Comparison of ENCODE assay signal across 15 mouse cellular contexts in genomic region chr15:63999936-64000530, GRCm38 (mm10).
DNase-seq lines count a peak whose midpoint lies in the region; ATAC-seq and TF ChIP-seq lines count a peak whose summit lies in the region.
"Had no signal": no experiment of that assay in that cellular context is flagged by ENCODE, and none has a peak within 500 bp of the region (broad histone marks: within the 10 kb centered on the region; RNA-seq: fewer than 3 reads in every experiment).

No protein-coding gene starts in this region.

- peaks cover 23% of the 10 kb centered on the region for H3K4me1 ChIP-seq in heart, embryonic 12.5 days (replicated peaks)
- peaks cover 5% of the 10 kb centered on the region for H3K4me1 ChIP-seq in heart, embryonic 11.5 days (ENCODE audit: control insufficient read depth, insufficient read depth, low read length)
- peaks cover 18% of the 10 kb centered on the region for H3K4me1 ChIP-seq in lung, embryonic 16.5 days (replicated peaks; ENCODE audit: control insufficient read depth, insufficient read depth, low read length)
- peaks cover 42% of the 10 kb centered on the region for H3K4me1 ChIP-seq in embryonic facial prominence, embryonic 10.5 days
- peaks cover 18% of the 10 kb centered on the region for H3K4me1 ChIP-seq in limb, embryonic 14.5 days (ENCODE audit: control insufficient read depth, insufficient read depth, low read length)

- 0 out of 2 replicates have a peak overlapping the region, but pooled peaks have one; percentile 3 for H3K27ac ChIP-seq in heart, embryonic 12.5 days (ENCODE audit: poor library complexity, severe bottlenecking)
- no peak overlapping the region; the same call in 1 of the 2 replicates for H3K27ac ChIP-seq in heart, embryonic 11.5 days (ENCODE audit: low read depth, low read length)
- H3K27ac ChIP-seq in lung, embryonic 16.5 days (ENCODE audit: low read length): peak overlapping the region; percentile 22; the same call in 1 of the 2 replicates
- H3K27ac ChIP-seq in embryonic facial prominence, embryonic 10.5 days (replicated peaks): peak overlapping the region; percentile 51
- H3K27ac ChIP-seq in limb, embryonic 14.5 days (replicated peaks; ENCODE audit: low read depth, low read length): no peak overlapping the region
- H3K27ac ChIP-seq: embryonic facial prominence, embryonic 12.5 days; hindbrain, embryonic 15.5 days; layer of hippocampus, adult 2 months; limb, embryonic 15.5 days; midbrain, embryonic 13.5 days; neural tube, embryonic 15.5 days had no signal

- 56% methylated on average over 19 of the region's 19 CpGs for WGBS in heart, embryonic 12.5 days
- WGBS in heart, embryonic 11.5 days (ENCODE audit: insufficient replicate concordance): 59% methylated on average over 19 of the region's 19 CpGs
- WGBS in lung, embryonic 16.5 days: 27% methylated on average over 19 of the region's 19 CpGs
- WGBS in embryonic facial prominence, embryonic 10.5 days: 59% methylated on average over 19 of the region's 19 CpGs
- WGBS in limb, embryonic 14.5 days: 42% methylated on average over 19 of the region's 19 CpGs

- H3K9ac ChIP-seq in heart, embryonic 12.5 days: no peak overlapping the region
- H3K9ac ChIP-seq in heart, embryonic 11.5 days (ENCODE audit: low read depth, low read length): no peak overlapping the region
- peak overlapping the region; percentile 24; the same call in 1 of the 2 replicates for H3K9ac ChIP-seq in lung, embryonic 16.5 days (ENCODE audit: low read length)
- H3K9ac ChIP-seq in limb, embryonic 14.5 days (ENCODE audit: low read depth, low read length, severe bottlenecking): no peak overlapping the region
- H3K9ac ChIP-seq: embryonic facial prominence, embryonic 12.5 days; hindbrain, embryonic 15.5 days; limb, embryonic 15.5 days; midbrain, embryonic 13.5 days; neural tube, embryonic 15.5 days had no signal

- H3K9me3 ChIP-seq in heart, embryonic 12.5 days (replicated peaks): no peaks in the 10 kb centered on the region
- H3K9me3 ChIP-seq in heart, embryonic 11.5 days (replicated peaks; ENCODE audit: control insufficient read depth, low read length): no peaks in the 10 kb centered on the region
- no peaks in the 10 kb centered on the region for H3K9me3 ChIP-seq in lung, embryonic 16.5 days (ENCODE audit: control insufficient read depth, low read length)
- H3K9me3 ChIP-seq in embryonic facial prominence, embryonic 10.5 days: no peaks in the 10 kb centered on the region
- no peaks in the 10 kb centered on the region for H3K9me3 ChIP-seq in limb, embryonic 14.5 days (ENCODE audit: control insufficient read depth, low read length)
- H3K9me3 ChIP-seq: embryonic facial prominence, embryonic 12.5 days; hindbrain, embryonic 15.5 days; limb, embryonic 15.5 days; midbrain, embryonic 13.5 days; neural tube, embryonic 15.5 days had no signal

- no peak for ATAC-seq in heart, embryonic 12.5 days (ENCODE audit: insufficient number of reproducible peaks, low FRiP score)
- ATAC-seq in heart, embryonic 11.5 days (replicated peaks; ENCODE audit: insufficient number of reproducible peaks, low FRiP score, low TSS enrichment): no peak
- no peak for ATAC-seq in lung, embryonic 16.5 days (ENCODE audit: low read depth)
- no peak for ATAC-seq in limb, embryonic 14.5 days (ENCODE audit: low FRiP score, low read depth)
- ATAC-seq: midbrain, embryonic 13.5 days had no signal

- no peaks in the 10 kb centered on the region for H3K27me3 ChIP-seq in heart, embryonic 12.5 days (replicated peaks)
- no peaks in the 10 kb centered on the region for H3K27me3 ChIP-seq in heart, embryonic 11.5 days (ENCODE audit: control insufficient read depth, insufficient read depth, low read length)
- H3K27me3 ChIP-seq in lung, embryonic 16.5 days (ENCODE audit: control insufficient read depth, insufficient read depth, low read depth, low read length): no peaks in the 10 kb centered on the region
- H3K27me3 ChIP-seq in embryonic facial prominence, embryonic 10.5 days (replicated peaks; ENCODE audit: low read depth, poor library complexity, severe bottlenecking): no peaks in the 10 kb centered on the region
- no peaks in the 10 kb centered on the region for H3K27me3 ChIP-seq in limb, embryonic 14.5 days (ENCODE audit: control insufficient read depth, insufficient read depth, low read length)
- H3K27me3 ChIP-seq: embryonic facial prominence, embryonic 12.5 days; hindbrain, embryonic 15.5 days; limb, embryonic 15.5 days; midbrain, embryonic 13.5 days; neural tube, embryonic 15.5 days had no signal

- H3K4me2 ChIP-seq in heart, embryonic 12.5 days: no peak overlapping the region
- H3K4me2 ChIP-seq in heart, embryonic 11.5 days: no peak overlapping the region
- no peak overlapping the region for H3K4me2 ChIP-seq in lung, embryonic 16.5 days (ENCODE audit: low read depth, low read length)
- no peak overlapping the region for H3K4me2 ChIP-seq in limb, embryonic 14.5 days (replicated peaks; ENCODE audit: low read depth, low read length, severe bottlenecking)
- H3K4me2 ChIP-seq: embryonic facial prominence, embryonic 12.5 days; hindbrain, embryonic 15.5 days; limb, embryonic 15.5 days; midbrain, embryonic 13.5 days; neural tube, embryonic 15.5 days had no signal

- DNase-seq in lung, postnatal 14 days: no peak
- DNase-seq in embryonic facial prominence, embryonic 10.5 days (ENCODE audit: low spot score): no peak
- peak; percentile 11 for DNase-seq in limb, embryonic 14.5 days (ENCODE audit: low spot score)
- no peak for DNase-seq in kidney, postnatal 4 days
- DNase-seq: gastrocnemius, postnatal 25 days; right cerebral cortex, postnatal 14 days had no signal

- no peak overlapping the region for H3K4me3 ChIP-seq in heart, embryonic 12.5 days
- no peak overlapping the region for H3K4me3 ChIP-seq in heart, embryonic 11.5 days (ENCODE audit: low read depth, low read length)
- no peak overlapping the region for H3K4me3 ChIP-seq in lung, embryonic 16.5 days (ENCODE audit: low read length)
- no peak overlapping the region for H3K4me3 ChIP-seq in embryonic facial prominence, embryonic 10.5 days
- H3K4me3 ChIP-seq in limb, embryonic 14.5 days (replicated peaks; ENCODE audit: low read length): no peak overlapping the region
- H3K4me3 ChIP-seq: embryonic facial prominence, embryonic 12.5 days; hindbrain, embryonic 15.5 days; layer of hippocampus, adult 2 months; limb, embryonic 15.5 days; midbrain, embryonic 13.5 days; neural tube, embryonic 15.5 days had no signal

- no peaks in the 10 kb centered on the region for H3K36me3 ChIP-seq in heart, embryonic 12.5 days
- H3K36me3 ChIP-seq in heart, embryonic 11.5 days (ENCODE audit: control insufficient read depth, insufficient read depth, low read length): no peaks in the 10 kb centered on the region
- no peaks in the 10 kb centered on the region for H3K36me3 ChIP-seq in lung, embryonic 16.5 days (ENCODE audit: control insufficient read depth, insufficient read depth, low read length)
- H3K36me3 ChIP-seq in embryonic facial prominence, embryonic 10.5 days (replicated peaks): no peaks in the 10 kb centered on the region
- no peaks in the 10 kb centered on the region for H3K36me3 ChIP-seq in limb, embryonic 14.5 days (ENCODE audit: control insufficient read depth, insufficient read depth, low read length)
- H3K36me3 ChIP-seq: embryonic facial prominence, embryonic 12.5 days; hindbrain, embryonic 15.5 days; limb, embryonic 15.5 days; midbrain, embryonic 13.5 days; neural tube, embryonic 15.5 days had no signal

- no peak for TF ChIP-seq POLR2A in limb, embryonic 14.5 days (IDR thresholded peaks at IDR 0.05; ENCODE audit: borderline replicate concordance, extremely low read depth, insufficient read depth, insufficient read length)

Comparison
In these comparisons a context has a peak if more than half of its experiments do, and no peak if none do; other contexts are left out.
1. H3K27ac ChIP-seq: peak in heart, embryonic 12.5 days (single experiment), lung, embryonic 16.5 days (single experiment) and embryonic facial prominence, embryonic 10.5 days (single experiment); none in heart, embryonic 11.5 days (single experiment) and limb, embryonic 14.5 days (single experiment).